Mouse (Mus musculus): Measurements from ENCODE around the gene Id1.

- TF ChIP-seq CTCF (IDR thresholded peaks at IDR 0.05; ENCODE audit: borderline replicate concordance, insufficient read depth, low read length) (no peak), POLR2A (IDR thresholded peaks at IDR 0.05; ENCODE audit: low read depth, low read length) (no peak)
Measured at GRCm38 (mm10) chr2:152765045-152765674, 29.1 kb downstream of the Id1 start.

Measured in embryonic fibroblast, embryonic 13.5 days (primary cell).